Mouse (Mus musculus): ENCODE data around the gene Grem1.

DNA sequence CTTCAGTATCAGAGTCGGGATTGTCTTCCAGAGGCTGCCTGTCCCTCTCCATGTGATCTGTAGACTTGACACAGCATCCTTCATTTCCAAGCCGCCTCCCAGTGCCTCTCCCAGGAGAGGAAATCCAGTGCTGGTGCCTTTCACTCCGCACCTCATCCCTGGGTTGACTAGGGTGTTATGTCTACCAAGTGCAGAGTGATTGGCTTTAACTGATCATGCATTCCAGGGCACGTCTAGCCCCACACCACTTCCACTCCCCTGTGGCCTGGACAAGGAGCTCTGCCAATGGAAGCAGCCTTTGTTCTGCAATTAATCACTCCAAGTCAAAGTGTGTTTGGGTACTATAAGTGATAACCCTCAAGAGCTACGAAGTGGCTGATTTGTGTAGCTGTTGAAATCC, 56.9 kb downstream of the Grem1 start:
- no peak for TF ChIP-seq POLR2A (IDR thresholded peaks at IDR 0.05; ENCODE audit: insufficient read length, low read depth)
- no peak for TF ChIP-seq CEBPB (IDR thresholded peaks at IDR 0.05; ENCODE audit: insufficient read depth, poor library complexity, severe bottlenecking)
- TF ChIP-seq MAX (IDR thresholded peaks at IDR 0.05; ENCODE audit: low read depth), result no peak
- no peak for TF ChIP-seq E2F4 (IDR thresholded peaks at IDR 0.05; ENCODE audit: insufficient read depth)
- TF ChIP-seq TCF12 (IDR thresholded peaks at IDR 0.05; ENCODE audit: insufficient read depth, poor library complexity, severe bottlenecking), result no peak
- no peak for TF ChIP-seq REST (IDR thresholded peaks at IDR 0.05; ENCODE audit: insufficient read depth, insufficient read length)

Data from myocyte (in vitro differentiated cells).